Mouse (Mus musculus): ENCODE measurements around the gene Fam71e1. TPM values are rescaled to one million over a fixed set of nuclear protein-coding genes. Genes with fewer than 3 reads are reported as not detected.

The Fam71e1 gene
- polyA plus RNA-seq, 1 experiment from 2014 or later: 22.9 TPM

DNA sequence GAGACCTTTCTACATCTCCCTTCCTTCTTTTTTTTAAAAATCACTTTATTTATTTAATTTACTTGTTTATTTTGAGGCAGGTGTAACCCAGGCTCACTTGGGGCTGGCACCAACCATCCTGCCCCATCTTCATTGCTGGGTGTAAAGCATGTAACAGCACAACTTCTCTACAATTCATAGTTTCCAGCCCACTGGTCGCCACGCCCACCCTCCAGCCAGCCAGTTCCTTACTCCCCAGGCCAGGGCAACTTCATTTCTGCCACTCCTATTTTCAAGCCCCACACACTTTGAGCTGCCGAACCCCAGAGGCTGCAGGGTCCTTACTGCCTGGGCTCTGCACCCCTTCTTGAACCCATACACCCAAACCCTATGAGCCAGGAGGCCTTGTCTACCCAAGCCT is 24.6 kb downstream of the Fam71e1 start:
- no peak overlapping the region for H3K4me3 ChIP-seq
- ATAC-seq (ENCODE audit: low FRiP score, low read depth): no peak
- 64% methylated on average over 3 of the region's 3 CpGs for WGBS
- H3K27ac ChIP-seq: no peak overlapping the region
- no peak overlapping the region for H3K9ac ChIP-seq
- H3K36me3 ChIP-seq: no peaks in the 10 kb centered on the region
- peaks cover 74% of the 10 kb centered on the region for H3K27me3 ChIP-seq
- no peak overlapping the region for H3K4me2 ChIP-seq (replicated peaks)
- no peaks in the 10 kb centered on the region for H3K9me3 ChIP-seq
- H3K4me1 ChIP-seq: peaks cover 10% of the 10 kb centered on the region; the same call in 1 of the 2 replicates

DNA sequence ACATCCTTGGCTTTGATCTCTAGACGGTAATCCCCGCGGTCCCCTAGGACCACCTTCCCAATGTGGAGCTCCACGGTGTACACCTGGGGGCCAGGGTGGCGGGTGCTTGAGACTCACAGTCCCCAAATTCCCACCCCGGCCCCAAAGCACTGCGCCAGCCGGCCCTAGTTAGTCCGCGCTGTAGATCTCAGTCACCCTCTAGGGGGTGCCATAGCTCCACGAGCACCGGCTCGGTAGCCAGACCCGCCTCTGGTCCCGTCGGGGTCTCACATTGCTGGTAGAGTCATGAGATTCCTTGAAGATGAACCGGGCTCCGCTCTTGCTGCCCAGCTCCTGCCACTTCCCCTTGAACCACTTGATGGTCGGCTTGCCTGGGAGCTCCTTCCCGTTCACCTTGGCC is 25.3 kb downstream of the Fam71e1 start:
- peak overlapping the region; percentile 50 for H3K4me2 ChIP-seq (replicated peaks)
- H3K27me3 ChIP-seq: peaks cover 79% of the 10 kb centered on the region
- peak overlapping the region; percentile 43; the same call in 1 of the 2 replicates for H3K9ac ChIP-seq
- ATAC-seq (ENCODE audit: low FRiP score, low read depth): peak; percentile 55; the same call in 1 of the 2 replicates
- H3K9me3 ChIP-seq: no peaks in the 10 kb centered on the region
- no peak overlapping the region for H3K27ac ChIP-seq
- peaks cover 10% of the 10 kb centered on the region; the same call in 1 of the 2 replicates for H3K4me1 ChIP-seq
- no peaks in the 10 kb centered on the region for H3K36me3 ChIP-seq
- peak overlapping the region; percentile 5; the same call in 1 of the 2 replicates for H3K4me3 ChIP-seq
- 4% methylated on average over 20 of the region's 20 CpGs for WGBS

DNA sequence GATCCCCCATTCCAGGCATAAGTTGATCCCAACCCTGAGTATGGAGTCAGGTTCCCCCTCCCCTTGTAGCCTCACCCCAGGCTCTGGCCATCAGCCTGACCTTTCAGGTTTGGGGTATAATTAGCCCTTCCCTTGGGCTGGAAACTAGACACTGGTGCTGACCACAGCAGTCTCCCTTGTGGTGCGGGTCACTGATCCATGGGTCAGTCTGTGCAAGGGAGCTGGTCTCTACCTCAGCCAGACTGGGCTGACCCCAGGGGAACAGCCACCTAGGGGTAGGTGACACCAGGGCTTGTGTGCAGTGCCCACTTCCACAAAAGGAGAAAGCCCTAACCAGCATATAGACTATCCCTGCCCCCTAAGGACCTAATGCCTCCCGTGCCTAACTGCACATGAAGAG is 26.7 kb downstream of the Fam71e1 start:
- Histone ChIP-seq H3K4me2 (replicated peaks) (no peak overlapping the region), H3K9me3 (no peaks in the 10 kb centered on the region), H3K4me3 (no peak overlapping the region), H3K4me1 (peaks cover 14% of the 10 kb centered on the region), H3K27me3 (peaks cover 85% of the 10 kb centered on the region), H3K9ac (no peak overlapping the region), H3K27ac (no peak overlapping the region), H3K36me3 (no peaks in the 10 kb centered on the region)
- WGBS: 74% methylated on average over 2 of the region's 2 CpGs
- no peak for ATAC-seq (ENCODE audit: low FRiP score, low read depth)

DNA sequence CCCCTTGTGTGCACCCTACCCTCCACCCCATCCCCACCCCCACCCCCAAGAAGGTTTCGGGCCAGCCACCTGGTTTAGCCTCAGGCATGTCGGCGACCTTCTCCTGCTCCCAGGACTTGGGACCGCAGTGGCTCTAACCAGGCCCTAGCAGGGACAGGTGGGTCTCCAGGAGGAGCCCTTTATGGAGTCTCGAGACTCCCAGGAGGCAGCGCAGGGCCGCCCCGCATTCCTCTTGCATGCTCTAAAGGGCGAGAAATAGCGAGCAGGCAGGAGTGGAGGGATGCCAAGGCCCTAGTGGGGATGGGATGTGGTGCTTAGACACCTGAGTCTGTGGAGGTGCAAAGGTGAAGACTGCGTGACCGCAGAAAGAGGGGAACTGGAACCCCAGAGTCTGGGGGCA is 28.1 kb downstream of the Fam71e1 start, which contains the start of gene Mybpc2:
Gene Mybpc2 (minus strand): TSS at position 155 of the 400 bp plus-strand sequence.
- Histone ChIP-seq H3K4me3 (peak within 1 kb of the TSS; percentile 3; the same call in 1 of the 2 replicates), H3K9me3 (no peaks in the 10 kb centered on the region), H3K9ac (peak within 1 kb of the TSS; percentile 31), H3K27ac (no peak within 1 kb of the TSS), H3K36me3 (no peaks in the 10 kb centered on the region), H3K4me1 (peaks cover 17% of the 10 kb centered on the region), H3K27me3 (peaks cover 89% of the 10 kb centered on the region), H3K4me2 (replicated peaks) (peak within 1 kb of the TSS; percentile 14; the same call in 1 of the 2 replicates)
- 27% methylated on average over 12 of the region's 12 CpGs for WGBS
- ATAC-seq (ENCODE audit: low FRiP score, low read depth): no peak

DNA sequence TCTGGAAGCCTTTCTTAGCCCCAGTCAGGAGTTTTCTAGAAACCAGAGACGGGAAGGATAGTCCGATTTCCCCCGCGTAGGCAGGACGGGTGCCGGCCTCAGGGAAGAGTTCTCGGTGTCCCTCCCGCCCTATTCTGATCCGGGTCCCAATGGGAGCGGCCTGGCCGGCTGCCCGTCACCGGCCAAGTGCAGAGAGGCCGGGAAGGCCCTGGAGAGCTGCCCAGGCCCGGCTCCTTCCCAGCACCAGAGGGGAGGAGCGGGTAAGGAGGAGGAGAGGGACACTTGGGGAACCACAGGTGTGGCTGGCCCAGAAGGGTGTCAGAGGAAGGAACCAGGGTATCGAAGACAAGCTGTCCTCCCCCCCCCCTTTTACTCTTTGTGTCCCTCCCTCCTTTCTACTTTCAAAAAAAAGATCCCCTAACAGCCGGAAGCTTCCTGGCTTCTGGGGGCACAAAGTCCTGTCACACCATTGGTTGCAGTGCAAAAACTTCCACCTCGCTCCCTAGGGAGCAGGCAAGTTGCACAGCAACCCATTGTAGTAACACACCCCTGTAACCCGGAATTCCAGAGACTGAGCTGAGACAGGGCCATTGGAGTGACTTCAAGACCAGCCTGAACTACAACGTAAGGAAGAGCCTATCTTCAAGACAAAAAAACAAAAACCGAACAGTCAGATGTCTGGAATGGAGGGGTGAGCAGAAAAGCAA is 28.9 kb downstream of the Fam71e1 start:
- Histone ChIP-seq H3K27me3 (peaks cover 89% of the 10 kb centered on the region), H3K4me1 (peaks cover 17% of the 10 kb centered on the region), H3K36me3 (no peaks in the 10 kb centered on the region), H3K9ac (peak overlapping the region; percentile 31), H3K4me3 (peak overlapping the region; percentile 3; the same call in 1 of the 2 replicates), H3K27ac (no peak overlapping the region), H3K9me3 (no peaks in the 10 kb centered on the region), H3K4me2 (replicated peaks) (peak overlapping the region; percentile 14; the same call in 1 of the 2 replicates)
- no peak for ATAC-seq (ENCODE audit: low FRiP score, low read depth)
- WGBS: 11% methylated on average over 22 of the region's 22 CpGs

DNA sequence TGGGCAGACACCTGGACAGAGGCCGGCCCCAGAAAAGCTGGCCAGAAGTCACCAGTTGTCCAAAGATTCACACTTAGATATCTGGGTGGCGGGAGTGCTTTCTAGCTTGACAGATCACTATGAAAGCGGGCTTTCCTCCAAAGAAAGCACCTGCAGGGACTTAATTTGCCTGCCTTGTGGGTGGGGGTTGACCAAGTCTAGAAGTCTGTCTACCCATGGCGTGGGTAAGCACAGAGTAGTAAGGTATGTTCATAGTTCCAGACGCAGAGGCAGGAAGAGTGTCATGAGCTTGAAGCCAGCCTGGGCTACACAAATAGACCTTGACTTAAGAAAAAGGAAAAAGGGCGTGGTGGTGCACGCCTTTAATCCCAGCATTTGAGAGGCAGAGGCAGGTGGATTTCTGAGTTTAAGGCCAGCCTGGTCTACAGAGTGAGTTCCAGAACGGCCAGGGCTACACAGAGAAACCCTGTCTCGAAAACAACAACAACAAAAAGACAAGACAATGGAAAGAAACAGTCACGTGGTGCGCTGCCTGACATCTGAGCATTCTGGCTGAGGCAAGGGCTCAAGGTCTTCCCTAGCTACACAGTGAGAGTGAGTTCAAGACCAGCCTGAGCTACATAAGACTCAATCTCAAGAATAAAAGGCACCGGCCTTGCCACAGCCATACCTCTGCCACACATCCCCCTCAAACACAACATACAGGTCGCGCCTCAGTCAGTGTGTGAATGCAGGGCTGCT is 30.2 kb downstream of the Fam71e1 start:
- Histone ChIP-seq H3K36me3 (no peaks in the 10 kb centered on the region), H3K4me2 (replicated peaks) (no peak overlapping the region), H3K27me3 (peaks cover 78% of the 10 kb centered on the region), H3K4me3 (no peak overlapping the region), H3K9ac (no peak overlapping the region), H3K9me3 (no peaks in the 10 kb centered on the region), H3K27ac (no peak overlapping the region), H3K4me1 (peaks cover 16% of the 10 kb centered on the region)
- 84% methylated on average over 14 of the region's 14 CpGs for WGBS
- no peak for ATAC-seq (ENCODE audit: low FRiP score, low read depth)

DNA sequence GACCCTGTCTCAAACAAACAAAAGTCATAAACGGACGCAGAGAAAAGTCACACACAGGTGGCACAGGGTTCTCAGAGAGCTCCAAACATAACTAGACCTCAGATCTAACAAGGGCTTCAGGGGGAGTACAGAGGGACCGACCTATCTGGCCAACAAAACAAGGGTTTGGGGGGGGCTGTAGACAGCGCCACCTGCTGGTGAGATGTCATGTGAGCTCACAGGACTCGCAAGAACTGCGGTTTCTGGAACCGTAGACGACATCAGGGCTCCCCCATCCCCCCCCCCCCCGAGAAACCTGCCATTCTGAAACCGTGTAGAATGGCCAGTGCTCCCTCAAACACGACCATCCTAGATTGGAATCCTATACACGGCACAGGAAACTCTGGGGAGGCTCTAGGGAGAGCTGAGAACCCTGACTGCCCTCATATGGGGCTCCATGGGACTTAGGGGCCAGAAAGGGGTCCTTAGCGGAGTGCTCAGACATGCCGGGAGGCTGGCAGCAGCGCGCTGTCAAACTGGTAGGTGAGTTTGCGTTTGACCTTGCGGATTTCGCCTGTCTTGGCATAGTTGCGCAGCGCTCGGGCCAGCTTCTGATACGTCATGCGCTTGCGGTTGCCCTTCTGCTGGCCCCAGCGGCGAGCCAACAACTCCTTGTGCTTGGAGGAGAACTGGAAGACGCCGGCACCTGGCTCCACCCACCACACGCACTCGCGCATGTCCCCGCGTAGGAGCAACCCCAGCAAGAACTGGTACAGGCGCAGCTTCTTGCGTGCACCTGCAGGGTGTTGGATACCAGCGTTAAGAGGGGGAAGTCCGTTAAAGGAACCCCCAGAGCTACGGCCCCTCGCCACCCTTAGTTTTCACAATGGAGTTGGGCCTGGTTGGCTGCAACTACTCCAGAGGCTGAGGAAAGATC is 31.4 kb downstream of the Fam71e1 start:
- ATAC-seq (ENCODE audit: low FRiP score, low read depth): no peak
- H3K9me3 ChIP-seq: no peaks in the 10 kb centered on the region
- H3K27ac ChIP-seq: no peak overlapping the region
- H3K4me1 ChIP-seq: peaks cover 15% of the 10 kb centered on the region
- peaks cover 8% of the 10 kb centered on the region for H3K36me3 ChIP-seq
- H3K27me3 ChIP-seq: peaks cover 66% of the 10 kb centered on the region
- peak overlapping the region; percentile 43 for H3K4me3 ChIP-seq
- H3K4me2 ChIP-seq (replicated peaks): peak overlapping the region; percentile 77
- 5% methylated on average over 40 of the region's 40 CpGs for WGBS
- H3K9ac ChIP-seq: peak overlapping the region; percentile 56

GRCm38 (mm10) chr7:44529518-44529917 is 33.1 kb downstream of the Fam71e1 start:
- Histone ChIP-seq H3K9me3 (no peaks in the 10 kb centered on the region), H3K4me3 (no peak overlapping the region), H3K4me1 (peaks cover 14% of the 10 kb centered on the region), H3K27me3 (peaks cover 48% of the 10 kb centered on the region), H3K27ac (no peak overlapping the region), H3K4me2 (replicated peaks) (no peak overlapping the region), H3K36me3 (peaks cover 25% of the 10 kb centered on the region), H3K9ac (0 out of 2 replicates have a peak overlapping the region, but pooled peaks have one; percentile 4)
- 70% methylated on average over 5 of the region's 5 CpGs for WGBS
- ATAC-seq (ENCODE audit: low FRiP score, low read depth): no peak

- WGBS: 66% methylated on average over 3 of the region's 3 CpGs
- Histone ChIP-seq H3K27me3 (peaks cover 38% of the 10 kb centered on the region), H3K9me3 (no peaks in the 10 kb centered on the region), H3K36me3 (peaks cover 35% of the 10 kb centered on the region), H3K4me1 (peaks cover 8% of the 10 kb centered on the region), H3K4me3 (no peak overlapping the region), H3K27ac (no peak overlapping the region), H3K9ac (no peak overlapping the region), H3K4me2 (replicated peaks) (no peak overlapping the region)
- no peak for ATAC-seq (ENCODE audit: low FRiP score, low read depth)
These were observed 34.1 kb downstream of the Fam71e1 start for GRCm38 (mm10) chr7:44530507-44530906.

DNA sequence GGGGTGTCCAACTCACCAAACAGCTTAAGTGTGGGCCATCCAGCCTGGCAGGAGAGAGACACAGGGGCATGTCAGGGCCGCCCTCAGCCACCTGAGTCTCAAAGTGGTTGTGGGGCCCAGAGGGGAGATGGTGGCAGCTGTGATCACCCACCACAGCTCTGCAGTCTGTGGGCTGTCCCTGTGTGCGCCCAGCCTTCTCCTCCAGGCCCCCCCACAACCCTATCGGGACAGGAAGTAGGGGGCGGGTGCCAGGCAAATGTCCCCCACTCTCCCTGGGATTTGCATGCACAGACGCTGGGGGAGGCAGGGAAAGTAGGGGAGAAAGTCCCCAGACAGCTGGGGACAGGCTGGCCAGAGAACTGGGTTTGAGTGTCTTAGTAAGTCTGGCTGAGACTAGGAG is 34.8 kb downstream of the Fam71e1 start:
- Histone ChIP-seq H3K36me3 (peaks cover 42% of the 10 kb centered on the region), H3K9ac (no peak overlapping the region), H3K4me1 (peaks cover 8% of the 10 kb centered on the region), H3K27me3 (peaks cover 31% of the 10 kb centered on the region), H3K4me3 (no peak overlapping the region), H3K4me2 (replicated peaks) (no peak overlapping the region), H3K27ac (no peak overlapping the region), H3K9me3 (no peaks in the 10 kb centered on the region)
- 42% methylated on average over 5 of the region's 5 CpGs for WGBS
- no peak for ATAC-seq (ENCODE audit: low FRiP score, low read depth)

DNA sequence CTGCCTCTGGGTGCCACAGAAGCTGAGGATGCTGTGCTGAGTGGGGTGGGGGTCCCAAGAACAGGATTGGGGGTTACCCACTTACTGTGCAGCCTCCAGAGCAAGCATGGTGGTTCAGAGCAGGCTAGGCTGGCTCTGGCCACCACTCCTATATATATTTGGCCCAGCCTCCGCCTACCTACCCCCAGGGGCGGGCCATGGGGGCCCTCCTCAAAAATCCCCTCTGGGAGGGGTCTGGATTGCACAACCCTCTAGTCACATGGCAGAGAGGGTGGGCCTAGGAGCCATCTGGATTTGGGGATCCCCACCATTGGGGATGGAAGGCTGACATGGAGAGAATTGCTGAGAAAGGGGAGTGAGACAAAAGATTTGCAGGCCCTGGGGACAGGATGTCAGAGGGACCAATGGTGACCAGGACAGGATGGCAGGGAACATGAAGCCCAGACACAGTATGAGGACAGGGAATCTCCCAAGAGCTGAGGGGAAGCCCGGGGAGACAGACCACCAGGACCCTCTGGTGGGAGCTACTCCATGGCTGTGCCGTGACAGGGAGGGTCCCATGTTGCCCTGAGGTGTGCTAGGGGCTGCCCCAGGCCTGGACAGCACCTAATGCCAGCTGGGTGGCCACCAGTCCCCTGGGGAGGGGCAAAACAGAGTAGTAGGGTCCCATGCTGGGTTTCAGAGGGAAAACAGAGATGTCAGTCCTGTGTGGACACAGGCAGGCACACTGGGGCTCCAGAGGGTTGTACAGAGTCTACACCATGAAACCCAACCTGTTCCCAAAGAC is 35.8 kb downstream of the Fam71e1 start, which contains the start of gene Spib:
Gene Spib (minus strand): TSS at position 126 of the 787 bp plus-strand sequence.
- Histone ChIP-seq H3K27me3 (peaks cover 22% of the 10 kb centered on the region), H3K36me3 (peaks cover 52% of the 10 kb centered on the region)

More for the DNA sequence above, 35.8 kb downstream of the Fam71e1 start, which contains the start of gene Spib:
- no peak for ATAC-seq (ENCODE audit: low FRiP score, low read depth)
- 76% methylated on average over 4 of the region's 4 CpGs for WGBS
- no peak within 1 kb of the TSS for H3K9ac ChIP-seq
- no peaks in the 10 kb centered on the region for H3K9me3 ChIP-seq
- no peak within 1 kb of the TSS for H3K27ac ChIP-seq
- H3K4me2 ChIP-seq (replicated peaks): no peak within 1 kb of the TSS
- peaks cover 8% of the 10 kb centered on the region for H3K4me1 ChIP-seq
- no peak within 1 kb of the TSS for H3K4me3 ChIP-seq

Measured in limb, embryonic 13.5 days (tissue).